Mouse (Mus musculus): Measurements from ENCODE around the gene Ccdc18.

DNA sequence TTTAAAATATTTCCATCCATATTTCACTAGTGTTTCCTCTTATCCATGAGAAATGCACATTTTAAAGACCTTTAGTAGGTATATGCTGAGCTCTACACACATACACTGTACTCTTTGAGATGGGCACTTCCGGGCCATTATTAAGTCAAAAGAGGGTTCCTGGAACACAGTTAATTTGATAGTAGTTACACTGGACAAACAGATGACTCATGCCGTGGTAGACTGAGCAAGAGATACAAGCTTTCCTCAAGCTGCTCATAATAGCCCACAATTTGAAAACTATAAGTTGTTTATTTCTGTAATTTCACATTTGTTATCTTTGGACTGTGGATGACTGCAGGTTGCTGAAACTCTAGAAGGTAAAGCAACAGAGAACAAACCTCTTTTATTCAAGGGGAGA is 82.3 kb downstream of the Ccdc18 start:
- TF ChIP-seq CTCF (IDR thresholded peaks at IDR 0.05; ENCODE audit: control insufficient read depth, insufficient read depth, low read length) (no peak), POLR2A (IDR thresholded peaks at IDR 0.05; ENCODE audit: borderline replicate concordance, control insufficient read depth, low read depth, low read length) (no peak)

Measured in bone marrow, adult 2 months (tissue).